Mouse (Mus musculus) lung, embryonic 16.5 days (tissue): ENCODE results near the gene Tbx10. TPM values are rescaled to one million over a fixed set of nuclear protein-coding genes. Genes with fewer than 3 reads are reported as not detected.
A peak's percentile ranks its signal among the peaks of the same experiment; 100 is the strongest.
"Not testable (repeated sequence)": the region's sequence is repeated elsewhere in the genome, so short reads cannot be mapped to it uniquely, and the experiment has no call there.

ENCODE experiments used
- ATAC-seq: fragments of 200-750 bp; cut with Nextera tagmentation; 2 replicates; pipeline ENCODE4 v1.8.0; 2017; ENCODE audit warnings: low read depth, mild to moderate bottlenecking, moderate library complexity
- H3K27ac ChIP-seq: fragments of 300-500 bp; sonication (generic); 2 replicates; pipeline ENCODE4 v1.5.1; 2014; ENCODE audit warnings: mild to moderate bottlenecking, control low read depth, low read length
- H3K27me3 ChIP-seq: fragments of 300-500 bp; sonication (generic); 2 replicates; pipeline ENCODE4 v1.6.1; 2014; ENCODE audit warnings: low read depth, low read length, mixed read lengths; ENCODE audit not compliant: control insufficient read depth, insufficient read depth
- H3K36me3 ChIP-seq: fragments of 300-500 bp; sonication (generic); 2 replicates; pipeline ENCODE4 v1.6.1; 2014; ENCODE audit warnings: low read length; ENCODE audit not compliant: control insufficient read depth, insufficient read depth
- H3K4me1 ChIP-seq: fragments of 300-500 bp; sonication (generic); replicated peaks from 2 replicates; pipeline ENCODE4 v1.6.1; 2014; ENCODE audit warnings: low read length, mixed read lengths; ENCODE audit not compliant: control insufficient read depth, insufficient read depth
- H3K4me2 ChIP-seq: fragments of 300-500 bp; sonication (generic); 2 replicates; pipeline ENCODE4 v1.6.1; 2014; ENCODE audit warnings: low read depth, low read length, control low read depth
- H3K4me3 ChIP-seq: fragments of 300-500 bp; sonication (generic); 2 replicates; pipeline ENCODE4 v1.5.1; 2014; ENCODE audit warnings: mild to moderate bottlenecking, low read length, control low read depth
- H3K9ac ChIP-seq: fragments of 300-500 bp; sonication (generic); 2 replicates; pipeline ENCODE4 v1.6.1; 2014; ENCODE audit warnings: low read length, control low read depth
- H3K9me3 ChIP-seq: fragments of 300-500 bp; sonication (generic); 2 replicates; pipeline ENCODE4 v1.6.1; 2016; ENCODE audit warnings: low read length; ENCODE audit not compliant: control insufficient read depth
- WGBS: fragments of 180-500 bp; shearing (Covaris S2); extraction: QIAGEN DNeasy Blood & Tissue Kit; methylation state at CpG from one replicate; pipeline ENCODE4 v1.1.7; 2014; 5-methylcytosine and 5-hydroxymethylcytosine counted together
- polyA plus RNA-seq: library from polyadenylated mRNA; unstranded; fragments of >200 nt; fragmentation: Nextera tagmentation; extraction: Ambion mirVana; gene quantifications from 2 replicates; pipeline ENCODE4 v1.2.1, GENCODE M21; 2015

The Tbx10 gene
- polyA plus RNA-seq, 1 experiment from 2014 or later = 0.11 TPM

GRCm38 (mm10) chr19:3966330-3967075 lies 26.0 kb upstream of the Tbx10 start:
- 61% methylated on average over 11 of the region's 11 CpGs for WGBS
- Histone ChIP-seq H3K4me1 (no peaks in the 10 kb centered on the region), H3K9me3 (no peaks in the 10 kb centered on the region), H3K9ac (no peak overlapping the region), H3K36me3 (no peaks in the 10 kb centered on the region), H3K4me3 (no peak overlapping the region), H3K4me2 (no peak overlapping the region), H3K27me3 (no peaks in the 10 kb centered on the region), H3K27ac (no peak overlapping the region)
- ATAC-seq = no peak

GRCm38 (mm10) chr19:3967258-3967657 lies 25.3 kb upstream of the Tbx10 start:
- Histone ChIP-seq H3K4me2 (no peak overlapping the region), H3K4me1 (no peaks in the 10 kb centered on the region), H3K27ac (no peak overlapping the region), H3K9ac (no peak overlapping the region), H3K36me3 (no peaks in the 10 kb centered on the region), H3K9me3 (no peaks in the 10 kb centered on the region), H3K27me3 (no peaks in the 10 kb centered on the region), H3K4me3 (no peak overlapping the region)
- no peak for ATAC-seq
- 39% methylated on average over 3 of the region's 3 CpGs for WGBS

- H3K9ac ChIP-seq = no peak within 1 kb of the TSS
- no peak within 1 kb of the TSS for H3K4me3 ChIP-seq
- H3K27ac ChIP-seq = 0 out of 2 replicates have a peak within 1 kb of the TSS, but pooled peaks have one; percentile 6
- H3K36me3 ChIP-seq = no peaks in the 10 kb centered on the region
- 16% methylated on average over 9 of the region's 9 CpGs for WGBS
- peak; percentile 70; the same call in 1 of the 2 replicates for ATAC-seq
- no peaks in the 10 kb centered on the region for H3K9me3 ChIP-seq
- H3K4me2 ChIP-seq = no peak within 1 kb of the TSS
- no peaks in the 10 kb centered on the region for H3K27me3 ChIP-seq
- H3K4me1 ChIP-seq = no peaks in the 10 kb centered on the region
Observed at GRCm38 (mm10) chr19:3972229-3972628, 20.3 kb upstream of the Tbx10 start, which contains the start of gene Aldh3b2. Gene Aldh3b2, plus strand, starts transcription at chr19:3972328.

- H3K4me1 ChIP-seq, H3K27ac ChIP-seq, ATAC-seq, H3K36me3 ChIP-seq, H3K4me2 ChIP-seq, H3K9ac ChIP-seq, H3K9me3 ChIP-seq, H3K27me3 ChIP-seq, H3K4me3 ChIP-seq: not testable (repeated sequence)
- 70% methylated on average over 6 of the region's 6 CpGs for WGBS
Observed at GRCm38 (mm10) chr19:3974608-3975007, 17.9 kb upstream of the Tbx10 start.

- no peak for ATAC-seq
- H3K27me3 ChIP-seq = no peaks in the 10 kb centered on the region
- 58% methylated on average over 2 of the region's 2 CpGs for WGBS
- H3K9ac ChIP-seq = no peak overlapping the region
- H3K4me1 ChIP-seq = no peaks in the 10 kb centered on the region
- H3K4me3 ChIP-seq = no peak overlapping the region
- H3K27ac ChIP-seq = no peak overlapping the region
- H3K4me2 ChIP-seq = no peak overlapping the region
- H3K9me3 ChIP-seq = no peaks in the 10 kb centered on the region
- H3K36me3 ChIP-seq = no peaks in the 10 kb centered on the region
Observed at GRCm38 (mm10) chr19:3975866-3976265, 16.7 kb upstream of the Tbx10 start.

- H3K9ac ChIP-seq = no peak overlapping the region
- no peaks in the 10 kb centered on the region for H3K9me3 ChIP-seq
- H3K36me3 ChIP-seq = no peaks in the 10 kb centered on the region
- no peak overlapping the region for H3K27ac ChIP-seq
- no peak overlapping the region for H3K4me2 ChIP-seq
- peak; percentile 70; the same call in 1 of the 2 replicates for ATAC-seq
- no peaks in the 10 kb centered on the region for H3K27me3 ChIP-seq
- H3K4me3 ChIP-seq = no peak overlapping the region
- H3K4me1 ChIP-seq = peaks cover 2% of the 10 kb centered on the region; the same call in 1 of the 2 replicates
- WGBS = 10% methylated on average over 4 of the region's 4 CpGs
Observed at GRCm38 (mm10) chr19:3980309-3980708, 12.2 kb upstream of the Tbx10 start.

GRCm38 (mm10) chr19:3980917-3981316 lies 11.6 kb upstream of the Tbx10 start:
- H3K27me3 ChIP-seq = no peaks in the 10 kb centered on the region

GRCm38 (mm10) chr19:3983527-3984200 lies 8.9 kb upstream of the Tbx10 start:
- WGBS = 54% methylated on average over 9 of the region's 9 CpGs
- H3K4me3 ChIP-seq = no peak overlapping the region
- H3K27ac ChIP-seq = no peak overlapping the region

More at GRCm38 (mm10) chr19:3980917-3981316, 11.6 kb upstream of the Tbx10 start:
- Histone ChIP-seq H3K4me2 (no peak overlapping the region), H3K9ac (no peak overlapping the region), H3K9me3 (no peaks in the 10 kb centered on the region), H3K4me3 (no peak overlapping the region), H3K4me1 (peaks cover 5% of the 10 kb centered on the region; the same call in 1 of the 2 replicates), H3K27ac (no peak overlapping the region), H3K36me3 (no peaks in the 10 kb centered on the region)
- WGBS = 73% methylated on average over 9 of the region's 9 CpGs
- no peak for ATAC-seq

GRCm38 (mm10) chr19:3985261-3985681 lies 7.3 kb upstream of the Tbx10 start:
- Histone ChIP-seq H3K4me2 (no peak overlapping the region), H3K36me3 (no peaks in the 10 kb centered on the region; the same call in 1 of the 2 replicates), H3K9me3 (no peaks in the 10 kb centered on the region), H3K4me3 (no peak overlapping the region), H3K27ac (peak overlapping the region; percentile 75), H3K27me3 (no peaks in the 10 kb centered on the region), H3K4me1 (peaks cover 16% of the 10 kb centered on the region), H3K9ac (peak overlapping the region; percentile 20; the same call in 1 of the 2 replicates)
- WGBS = 27% methylated on average over 8 of the region's 8 CpGs
- ATAC-seq = peak; percentile 48

More at GRCm38 (mm10) chr19:3983527-3984200, 8.9 kb upstream of the Tbx10 start:
- no peak for ATAC-seq
- H3K9me3 ChIP-seq = no peaks in the 10 kb centered on the region
- H3K4me2 ChIP-seq = no peak overlapping the region
- H3K36me3 ChIP-seq = no peaks in the 10 kb centered on the region; the same call in 1 of the 2 replicates
- peaks cover 16% of the 10 kb centered on the region for H3K4me1 ChIP-seq
- no peak overlapping the region for H3K9ac ChIP-seq
- H3K27me3 ChIP-seq = no peaks in the 10 kb centered on the region
